Mouse (Mus musculus): ENCODE results near the gene H2-T24. TPM values are rescaled to one million over a fixed set of nuclear protein-coding genes. Genes with fewer than 3 reads are reported as not detected.

H2-T24 gene
- polyA plus RNA-seq, 1 experiment from 2014 or later, result 1.1 TPM

DNA sequence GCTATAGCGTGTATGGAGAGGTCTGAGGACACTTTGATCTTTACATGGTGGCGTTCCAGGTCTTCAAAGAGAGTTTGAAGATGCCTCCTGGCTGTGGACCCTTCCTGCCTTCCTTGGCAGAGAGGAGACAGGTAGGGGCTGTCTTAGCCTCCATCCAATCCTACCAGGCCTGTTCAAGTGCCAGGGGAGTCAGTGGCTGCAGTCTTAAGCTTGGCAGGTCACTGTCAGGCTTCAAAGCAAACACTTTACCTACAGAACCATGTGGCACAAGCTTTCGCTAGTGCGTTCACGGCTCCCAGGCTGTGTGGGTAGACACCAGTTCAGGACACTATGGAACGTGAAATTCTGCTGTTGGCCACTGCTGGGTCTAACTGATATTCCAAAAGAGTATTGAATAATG is 2.6 kb upstream of the H2-T24 start:
- Histone ChIP-seq H3K9me3 (ENCODE audit: control insufficient read depth, low read length) (no peaks in the 10 kb centered on the region), H3K27ac (replicated peaks) (no peak overlapping the region; the same call in 1 of the 2 replicates), H3K36me3 (ENCODE audit: control insufficient read depth, insufficient read depth, low read length) (no peaks in the 10 kb centered on the region), H3K4me2 (replicated peaks; ENCODE audit: low read depth) (no peak overlapping the region), H3K27me3 (ENCODE audit: control insufficient read depth, insufficient read depth, low read length) (no peaks in the 10 kb centered on the region), H3K4me3 (ENCODE audit: low read depth, low read length) (no peak overlapping the region), H3K9ac (ENCODE audit: low read length) (no peak overlapping the region), H3K4me1 (replicated peaks; ENCODE audit: control insufficient read depth, insufficient read depth) (no peaks in the 10 kb centered on the region)
- DNase-seq (ENCODE audit: low spot score) (no peak), ATAC-seq (ENCODE audit: low FRiP score, low TSS enrichment) (no peak)
- TF ChIP-seq CTCF (IDR thresholded peaks at IDR 0.05; ENCODE audit: low read depth), result no peak
- TF ChIP-seq EP300 (optimal IDR thresholded peaks at IDR 0.05), result no peak
- 86% methylated on average over 6 of the region's 6 CpGs for WGBS

- no peak for TF ChIP-seq CTCF (IDR thresholded peaks at IDR 0.05; ENCODE audit: low read depth)
- no peak for TF ChIP-seq EP300 (optimal IDR thresholded peaks at IDR 0.05)
- Histone ChIP-seq H3K27me3 (ENCODE audit: control insufficient read depth, insufficient read depth, low read length) (no peaks in the 10 kb centered on the region), H3K27ac (replicated peaks) (no peak overlapping the region), H3K4me1 (replicated peaks; ENCODE audit: control insufficient read depth, insufficient read depth) (no peaks in the 10 kb centered on the region), H3K4me3 (ENCODE audit: low read depth, low read length) (no peak overlapping the region), H3K36me3 (ENCODE audit: control insufficient read depth, insufficient read depth, low read length) (no peaks in the 10 kb centered on the region), H3K9ac (ENCODE audit: low read length) (no peak overlapping the region), H3K4me2 (replicated peaks; ENCODE audit: low read depth) (no peak overlapping the region), H3K9me3 (ENCODE audit: control insufficient read depth, low read length) (no peaks in the 10 kb centered on the region)
- DNase-seq (ENCODE audit: low spot score) (no peak), ATAC-seq (ENCODE audit: low FRiP score, low TSS enrichment) (no peak)
- WGBS, result 95% methylated on average over 9 of the region's 9 CpGs
Measured at GRCm38 (mm10) chr17:36022098-36022497, 1.7 kb upstream of the H2-T24 start.

DNA sequence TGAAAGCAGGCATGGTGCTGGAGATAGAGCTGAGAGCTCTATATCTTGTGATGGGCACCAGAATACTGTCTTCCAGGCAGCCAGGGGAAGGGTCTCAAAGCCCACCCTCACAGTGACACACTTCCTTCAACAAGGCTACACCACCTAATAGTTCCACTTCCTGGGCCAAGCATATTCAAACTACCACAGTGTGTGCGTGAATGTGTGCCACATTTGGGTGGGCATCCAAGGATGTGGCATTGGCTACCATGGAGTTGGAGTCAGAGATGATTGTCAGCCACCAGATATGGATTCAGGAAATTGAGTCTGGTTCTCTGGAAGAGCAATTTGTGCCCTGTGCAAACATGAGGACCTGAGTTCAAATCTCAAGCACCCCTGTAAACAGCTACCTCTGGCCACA is 949 bp upstream of the H2-T24 start:
- Histone ChIP-seq H3K4me3 (ENCODE audit: low read depth, low read length) (no peak overlapping the region), H3K4me2 (replicated peaks; ENCODE audit: low read depth) (no peak overlapping the region), H3K27me3 (ENCODE audit: control insufficient read depth, insufficient read depth, low read length) (no peaks in the 10 kb centered on the region), H3K36me3 (ENCODE audit: control insufficient read depth, insufficient read depth, low read length) (no peaks in the 10 kb centered on the region), H3K9me3 (ENCODE audit: control insufficient read depth, low read length) (no peaks in the 10 kb centered on the region), H3K9ac (ENCODE audit: low read length) (no peak overlapping the region), H3K27ac (replicated peaks) (peak overlapping the region; percentile 9; the same call in 1 of the 2 replicates), H3K4me1 (replicated peaks; ENCODE audit: control insufficient read depth, insufficient read depth) (no peaks in the 10 kb centered on the region)
- no peak for ATAC-seq (ENCODE audit: low FRiP score, low TSS enrichment)
- no peak for TF ChIP-seq CTCF (IDR thresholded peaks at IDR 0.05; ENCODE audit: low read depth)
- TF ChIP-seq EP300 (optimal IDR thresholded peaks at IDR 0.05), result no peak
- DNase-seq (ENCODE audit: low spot score), result no peak
- 97% methylated on average over 1 of the region's 1 CpGs for WGBS

DNA sequence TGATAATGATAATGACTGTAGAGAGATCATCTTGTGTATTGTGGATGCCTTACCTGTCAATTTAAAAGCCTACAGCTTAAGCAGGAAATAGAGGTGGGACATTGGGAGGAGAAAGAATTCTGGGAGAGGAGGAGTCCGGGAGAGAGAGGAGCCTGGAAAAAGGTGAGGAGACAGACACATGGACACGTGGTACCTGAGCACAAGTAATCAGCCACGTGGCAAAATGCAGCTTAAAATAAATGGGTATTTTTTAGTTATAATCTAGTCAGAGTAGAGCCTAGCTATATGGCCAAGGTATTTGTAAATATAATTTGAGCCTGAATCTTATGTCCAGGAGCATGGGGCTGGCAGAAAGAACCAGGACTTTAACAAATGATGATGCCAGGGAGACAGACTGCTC is 841 bp downstream of the H2-T24 start:
- DNase-seq (ENCODE audit: low spot score) (no peak), ATAC-seq (ENCODE audit: low FRiP score, low TSS enrichment) (no peak)
- Histone ChIP-seq H3K36me3 (ENCODE audit: control insufficient read depth, insufficient read depth, low read length) (peaks cover 2% of the 10 kb centered on the region; the same call in 1 of the 2 replicates), H3K4me3 (ENCODE audit: low read depth, low read length) (no peak overlapping the region), H3K9me3 (ENCODE audit: control insufficient read depth, low read length) (no peaks in the 10 kb centered on the region), H3K4me2 (replicated peaks; ENCODE audit: low read depth) (no peak overlapping the region), H3K4me1 (replicated peaks; ENCODE audit: control insufficient read depth, insufficient read depth) (no peaks in the 10 kb centered on the region), H3K27me3 (ENCODE audit: control insufficient read depth, insufficient read depth, low read length) (no peaks in the 10 kb centered on the region), H3K9ac (ENCODE audit: low read length) (no peak overlapping the region), H3K27ac (replicated peaks) (no peak overlapping the region)
- TF ChIP-seq CTCF (IDR thresholded peaks at IDR 0.05; ENCODE audit: low read depth), result no peak
- TF ChIP-seq EP300 (optimal IDR thresholded peaks at IDR 0.05), result no peak
- WGBS, result 64% methylated on average over 3 of the region's 3 CpGs

DNA sequence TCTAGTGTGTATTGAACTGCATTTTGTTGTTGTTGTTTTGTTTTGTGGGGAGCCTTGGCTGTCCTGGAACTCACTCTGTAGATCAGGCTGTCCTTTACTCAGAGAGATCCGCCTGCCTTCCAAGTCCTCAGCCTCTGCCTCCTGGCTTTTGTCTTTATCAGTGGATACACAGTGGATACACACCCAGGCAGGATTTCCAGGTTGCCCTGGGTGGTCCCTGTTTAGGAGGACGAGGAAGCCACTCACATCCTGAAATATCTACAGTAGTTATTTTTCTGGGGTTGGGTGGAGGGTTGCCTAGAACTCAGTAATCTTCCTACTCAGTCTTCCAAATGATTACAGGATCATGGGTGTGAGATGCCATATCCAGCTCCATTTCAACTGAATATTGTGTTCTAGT is 1.4 kb downstream of the H2-T24 start:
- Histone ChIP-seq H3K9ac (ENCODE audit: low read length) (no peak overlapping the region), H3K4me2 (replicated peaks; ENCODE audit: low read depth) (no peak overlapping the region), H3K9me3 (ENCODE audit: control insufficient read depth, low read length) (no peaks in the 10 kb centered on the region), H3K27ac (replicated peaks) (no peak overlapping the region), H3K27me3 (ENCODE audit: control insufficient read depth, insufficient read depth, low read length) (no peaks in the 10 kb centered on the region), H3K4me3 (ENCODE audit: low read depth, low read length) (no peak overlapping the region), H3K36me3 (ENCODE audit: control insufficient read depth, insufficient read depth, low read length) (peaks cover 3% of the 10 kb centered on the region; the same call in 1 of the 2 replicates), H3K4me1 (replicated peaks; ENCODE audit: control insufficient read depth, insufficient read depth) (no peaks in the 10 kb centered on the region)
- ATAC-seq (ENCODE audit: low FRiP score, low TSS enrichment) (no peak), DNase-seq (ENCODE audit: low spot score) (no peak)
- WGBS, result 50% methylated on average over 2 of the region's 2 CpGs
- TF ChIP-seq CTCF (IDR thresholded peaks at IDR 0.05; ENCODE audit: low read depth) (no peak), EP300 (optimal IDR thresholded peaks at IDR 0.05) (no peak)

- TF ChIP-seq CTCF (IDR thresholded peaks at IDR 0.05; ENCODE audit: low read depth) (no peak), EP300 (optimal IDR thresholded peaks at IDR 0.05) (no peak)
- Histone ChIP-seq H3K9ac (ENCODE audit: low read length) (no peak overlapping the region), H3K4me2 (replicated peaks; ENCODE audit: low read depth) (no peak overlapping the region), H3K36me3 (ENCODE audit: control insufficient read depth, insufficient read depth, low read length) (peaks cover 3% of the 10 kb centered on the region; the same call in 1 of the 2 replicates), H3K9me3 (ENCODE audit: control insufficient read depth, low read length) (no peaks in the 10 kb centered on the region), H3K4me1 (replicated peaks; ENCODE audit: control insufficient read depth, insufficient read depth) (no peaks in the 10 kb centered on the region), H3K4me3 (ENCODE audit: low read depth, low read length) (no peak overlapping the region), H3K27ac (replicated peaks) (no peak overlapping the region), H3K27me3 (ENCODE audit: control insufficient read depth, insufficient read depth, low read length) (no peaks in the 10 kb centered on the region)
- ATAC-seq (ENCODE audit: low FRiP score, low TSS enrichment), result no peak
- WGBS, result 85% methylated on average over 5 of the region's 5 CpGs
- no peak for DNase-seq (ENCODE audit: low spot score)
Measured at GRCm38 (mm10) chr17:36017046-36017445, 3.3 kb downstream of the H2-T24 start.

Measured in stomach, postnatal 0 days (tissue).